Mouse (Mus musculus) megakaryocyte, adult 5-6 weeks (primary cell): ENCODE measurements around the gene Gm8082. TPM values are rescaled to one million over a fixed set of nuclear protein-coding genes. Genes with fewer than 3 reads are reported as not detected.
"Not testable (repeated sequence)": the region's sequence is repeated elsewhere in the genome, so short reads cannot be mapped to it uniquely, and the experiment has no call there.

ENCODE experiments used
- ATAC-seq: 2 replicates; pipeline ENCODE4 v1.8.0; 2016; ENCODE audit warnings: mild to moderate bottlenecking, inconsistent platforms; ENCODE audit not compliant: poor library complexity, severe bottlenecking
- total RNA-seq, 2 experiments: library from RNA; stranded (forward) in 1 of 2; stranded (reverse) in 1 of 2; fragments of 153-499, 151-499 nt in 1 of 2; fragments of 221-1000, 200-1000 nt in 1 of 2; gene quantifications; 2 replicates each; pipeline versions ENCODE4 v1.2.3 to v1.2.4; 2015 to 2017

Gene Gm8082
- total RNA-seq (2015) (not detected in 2 replicates), total RNA-seq (2017) (not detected in 2 replicates)

GRCm38 (mm10) chr14:42993524-42993923, at the start of gene Gm8082:
Gene Gm8082, minus strand, starts transcription at chr14:42993624.
- ATAC-seq: not testable (repeated sequence)

- not testable (repeated sequence) for ATAC-seq
Measured at GRCm38 (mm10) chr14:43015528-43015927, 22.1 kb upstream of the Gm8082 start, which contains the start of gene Gm10376. Gene Gm10376, minus strand, starts transcription at chr14:43015628.

Other genes starting within 250 kb of the Gm8082 start
- gene Gm3015, start 224.8 kb downstream of the Gm8082 start, total RNA-seq (2015): not detected in 2 replicates
- not detected in 2 replicates for gene Gm3015, start 224.8 kb downstream of the Gm8082 start, total RNA-seq (2017)
- gene Gm10377, start 195.6 kb downstream of the Gm8082 start, total RNA-seq (2015): not detected in 2 replicates
- gene Gm10377, start 195.6 kb downstream of the Gm8082 start, total RNA-seq (2017): not detected in 2 replicates
- gene Gm21977, start 140.1 kb downstream of the Gm8082 start, total RNA-seq (2015): not detected in 2 replicates
- not detected in 2 replicates for gene Gm21977, start 140.1 kb downstream of the Gm8082 start, total RNA-seq (2017)
- not detected in 2 replicates for gene Gm10376, start 22.0 kb upstream of the Gm8082 start, total RNA-seq (2015)
- gene Gm10376, start 22.0 kb upstream of the Gm8082 start, total RNA-seq (2017): not detected in 2 replicates
- not detected in 2 replicates for gene Gm8094, start 83.0 kb upstream of the Gm8082 start, total RNA-seq (2015)
- not detected in 2 replicates for gene Gm8094, start 83.0 kb upstream of the Gm8082 start, total RNA-seq (2017)
- gene Gm8104, start 107.0 kb upstream of the Gm8082 start, total RNA-seq (2015): not detected in 2 replicates
- not detected in 2 replicates for gene Gm8104, start 107.0 kb upstream of the Gm8082 start, total RNA-seq (2017)
- not detected in 2 replicates for gene Gm7233, start 186.2 kb upstream of the Gm8082 start, total RNA-seq (2015)
- not detected in 2 replicates for gene Gm7233, start 186.2 kb upstream of the Gm8082 start, total RNA-seq (2017)
- gene Gm8122, start 241.7 kb upstream of the Gm8082 start, total RNA-seq (2015): not detected in 2 replicates
- gene Gm8122, start 241.7 kb upstream of the Gm8082 start, total RNA-seq (2017): not detected in 2 replicates